Mouse (Mus musculus): ENCODE data around the gene AC134908.4. TPM values are rescaled to one million over a fixed set of nuclear protein-coding genes. Genes with fewer than 3 reads are reported as not detected.
A peak's percentile ranks its signal among the peaks of the same experiment; 100 is the strongest.
"Not testable (repeated sequence)": the region's sequence is repeated elsewhere in the genome, so short reads cannot be mapped to it uniquely, and the experiment has no call there.

The AC134908.4 gene
- total RNA-seq, 4 experiments from 2014 or later = not detected

DNA sequence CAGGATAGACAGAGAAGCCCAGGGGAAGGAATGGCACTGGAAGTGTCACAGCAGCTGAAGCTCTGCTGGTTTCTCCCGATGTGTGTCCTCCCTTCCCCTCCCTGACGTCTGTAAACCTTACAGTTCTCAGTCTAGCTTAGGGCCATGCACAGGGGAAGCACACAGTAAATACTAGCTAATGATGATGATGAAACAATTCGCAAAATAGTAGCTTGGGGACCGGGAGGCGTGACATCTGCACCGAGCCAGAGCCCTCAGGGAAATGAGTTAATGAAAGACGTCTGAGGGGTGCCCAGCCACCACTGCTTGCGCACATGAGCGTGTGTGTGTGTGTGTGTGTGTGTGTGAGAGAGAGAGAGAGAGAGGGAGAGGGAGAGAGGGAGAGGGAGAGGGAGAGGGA lies 26.1 kb downstream of the AC134908.4 start:
- no peak for DNase-seq

DNA sequence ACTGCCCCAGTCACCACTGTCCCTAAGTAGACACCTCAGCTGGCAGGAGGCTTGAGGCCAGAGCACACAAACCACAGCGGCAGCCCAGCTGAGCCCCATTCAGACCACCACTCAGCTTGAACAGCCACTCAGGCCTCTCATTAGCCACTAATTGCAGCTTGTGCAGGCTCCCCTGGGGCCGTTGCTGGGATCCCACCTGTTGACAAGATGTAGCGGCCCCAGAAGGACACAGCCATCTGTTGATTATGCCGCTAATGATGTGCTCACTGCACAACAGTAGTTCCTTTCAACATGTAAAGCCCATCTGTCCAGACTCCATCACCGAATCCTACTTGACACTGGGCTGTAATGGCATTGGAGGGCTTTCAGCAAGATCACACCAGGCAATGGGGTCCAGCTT lies 29.6 kb downstream of the AC134908.4 start:
- no peak for DNase-seq

DNA sequence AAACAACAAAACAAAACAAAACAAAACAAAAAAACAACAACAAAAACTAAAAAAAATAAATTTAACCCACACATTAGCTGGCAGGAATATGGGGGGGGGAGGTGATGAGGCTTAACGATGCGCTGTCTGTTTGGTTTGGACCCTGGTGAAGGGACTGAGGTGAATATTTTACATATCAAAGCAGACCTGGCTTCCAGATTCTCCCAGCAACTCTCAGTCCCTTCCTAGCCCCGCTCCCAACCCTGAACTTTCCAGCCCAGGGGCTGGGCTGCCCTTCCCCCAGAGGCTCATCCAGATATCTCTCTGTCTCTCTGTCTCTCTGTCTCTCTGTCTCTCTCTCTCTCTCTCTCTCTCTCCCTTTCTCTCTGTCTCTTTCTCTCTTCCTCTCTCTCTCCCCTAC lies 32.9 kb downstream of the AC134908.4 start:
- no peak for DNase-seq

DNA sequence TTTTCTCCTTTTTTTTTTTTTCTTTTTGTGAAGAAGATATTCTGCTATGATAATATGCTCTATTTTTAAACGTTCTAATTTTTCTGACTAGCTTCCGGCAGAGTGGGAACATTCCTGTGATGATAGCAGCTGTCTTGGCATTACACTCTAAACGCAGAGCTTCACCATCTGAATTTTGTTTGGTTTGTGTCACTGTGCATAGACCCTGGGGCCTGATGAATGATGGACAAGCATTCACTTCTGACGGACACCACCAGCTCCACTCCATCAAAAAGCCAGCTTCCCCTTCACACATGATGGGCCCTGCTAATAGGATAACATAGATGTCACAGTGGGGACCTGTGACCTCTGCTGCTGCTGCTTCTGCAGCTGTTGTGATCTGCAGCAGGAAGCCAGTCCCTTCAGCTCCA lies 33.9 kb downstream of the AC134908.4 start:
- no peak for DNase-seq

DNA sequence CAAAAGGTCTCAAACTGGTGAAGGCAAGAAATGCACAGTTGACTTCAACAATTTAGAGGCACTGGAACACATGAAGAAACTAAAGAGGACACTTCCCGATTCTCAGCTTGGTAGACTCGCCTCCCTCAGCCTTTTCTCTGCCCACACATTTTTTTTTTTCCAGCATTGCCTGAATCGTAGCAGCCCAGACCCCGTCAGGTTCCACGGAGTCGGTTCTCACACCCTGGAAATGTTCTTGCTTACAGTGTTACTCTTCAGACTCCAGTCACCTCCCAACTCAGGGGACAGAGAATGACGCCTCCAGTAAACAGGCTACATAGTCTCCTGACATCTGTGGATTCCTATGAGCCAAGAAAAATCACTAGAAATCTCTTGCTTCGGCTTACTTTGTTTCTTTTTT lies 35.3 kb downstream of the AC134908.4 start:
- no peak for DNase-seq

DNA sequence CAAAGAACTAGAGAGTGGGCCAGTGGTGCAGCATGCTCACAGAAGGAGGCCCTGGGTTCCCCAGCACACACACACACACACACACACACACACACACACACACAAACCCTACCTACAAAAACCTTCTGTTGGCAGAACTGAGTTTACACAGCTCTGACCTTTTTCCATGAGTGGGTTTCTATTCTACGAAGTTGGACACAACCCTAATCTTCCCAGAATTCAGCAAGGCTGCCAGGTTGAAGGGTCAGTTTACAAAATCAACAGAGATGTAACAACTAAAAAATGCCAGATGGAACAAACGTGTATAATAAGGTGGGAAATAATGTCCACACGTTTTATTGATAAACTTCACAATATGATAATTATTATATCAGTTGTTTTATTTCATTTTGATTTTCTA lies 37.8 kb downstream of the AC134908.4 start:
- DNase-seq = no peak

DNA sequence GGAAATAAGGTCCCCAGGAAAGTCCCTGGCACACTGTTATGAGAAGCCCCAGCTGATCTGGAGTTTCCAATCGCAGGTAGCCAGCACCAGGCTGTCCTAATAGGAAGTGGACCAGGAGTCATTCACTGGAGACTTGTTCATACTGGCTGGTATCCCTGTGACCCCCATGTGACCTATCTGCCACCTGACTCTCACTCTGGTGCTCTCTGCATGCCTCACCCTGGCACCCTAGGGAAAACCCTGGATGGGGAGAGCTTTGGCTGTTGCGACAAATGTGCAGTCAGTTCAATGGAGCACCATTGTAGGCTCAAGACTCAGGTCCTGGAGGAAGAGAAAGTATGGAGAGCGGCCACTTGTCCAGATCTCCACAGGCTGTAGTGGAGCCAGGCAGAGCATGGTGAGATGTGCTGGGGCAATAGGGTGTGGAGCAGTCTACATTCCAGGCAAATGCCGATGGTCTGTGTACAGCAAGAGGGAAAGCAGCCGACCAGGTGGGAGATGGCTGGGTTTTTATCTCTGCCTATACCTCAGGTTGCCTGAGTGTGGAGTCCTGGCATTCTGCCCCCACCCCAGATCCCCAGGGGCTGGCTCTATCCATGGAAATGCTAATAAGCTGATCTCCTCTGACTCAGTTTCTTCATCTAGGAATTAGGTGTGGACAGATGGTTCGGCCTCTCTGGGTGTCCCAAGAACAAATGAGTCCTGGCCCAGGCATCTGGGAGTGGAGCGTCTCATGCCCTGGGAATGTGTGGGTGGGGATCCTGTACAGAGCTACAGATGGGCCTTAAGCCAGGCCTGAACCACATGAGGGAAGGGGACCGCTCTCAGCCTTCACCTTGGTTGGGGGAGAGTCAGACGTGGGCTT lies 38.8 kb downstream of the AC134908.4 start:
- DNase-seq = no peak

DNA sequence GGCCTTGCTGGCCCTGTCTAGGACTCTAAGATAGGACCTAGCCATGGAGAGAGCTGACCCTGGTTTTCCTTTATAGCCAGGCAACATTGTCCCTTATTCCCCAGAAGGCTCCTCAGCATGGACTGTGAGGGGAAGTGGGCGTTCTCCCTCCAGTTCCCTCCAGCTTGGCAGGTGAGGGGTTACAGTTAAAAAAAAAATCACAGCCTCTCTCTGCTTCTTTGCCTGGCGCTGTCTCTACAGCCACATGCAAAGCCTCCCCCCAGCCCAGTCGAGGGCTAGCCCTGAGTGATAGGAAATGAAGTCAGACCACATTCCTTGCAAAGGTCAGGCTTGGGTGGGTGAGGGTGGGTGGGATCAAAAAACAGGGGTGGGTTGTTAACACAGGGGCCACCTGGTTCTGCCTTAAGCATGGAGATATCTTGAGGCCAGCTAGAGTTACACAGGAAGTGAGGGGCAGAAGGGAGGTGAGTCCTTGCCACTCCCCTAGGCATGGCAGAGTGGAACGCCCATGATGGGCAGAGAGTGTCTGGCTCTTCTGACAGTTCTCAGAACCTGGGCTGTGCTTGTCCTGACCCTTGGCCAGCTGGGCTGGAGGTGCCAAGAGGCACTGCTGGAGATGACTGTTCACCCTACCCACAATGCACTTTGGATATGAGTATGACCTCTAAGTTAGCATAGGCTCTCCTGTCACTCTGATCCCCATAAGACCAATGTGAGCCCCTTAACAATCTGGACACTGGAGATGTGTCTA lies 39.7 kb downstream of the AC134908.4 start:
- DNase-seq = no peak

DNA sequence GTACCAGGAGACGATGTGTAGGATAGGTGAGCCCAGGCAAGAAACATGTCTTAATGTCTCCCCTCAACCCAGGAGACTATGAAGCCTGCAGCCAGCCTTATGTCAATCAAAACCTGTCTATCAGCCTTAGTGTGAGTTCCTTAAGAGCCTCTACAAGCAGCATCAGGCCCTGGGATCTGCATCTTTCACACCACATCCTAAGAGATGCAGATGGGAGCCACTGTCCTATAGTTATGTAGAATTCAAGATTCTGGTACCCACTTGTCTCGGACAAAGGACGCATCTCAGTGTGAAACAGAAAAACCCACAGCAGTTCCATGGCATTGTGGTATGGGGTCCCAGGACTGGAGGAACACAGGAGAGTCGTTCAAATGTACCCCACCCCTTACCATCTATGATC lies 40.4 kb downstream of the AC134908.4 start:
- no peak for DNase-seq

DNA sequence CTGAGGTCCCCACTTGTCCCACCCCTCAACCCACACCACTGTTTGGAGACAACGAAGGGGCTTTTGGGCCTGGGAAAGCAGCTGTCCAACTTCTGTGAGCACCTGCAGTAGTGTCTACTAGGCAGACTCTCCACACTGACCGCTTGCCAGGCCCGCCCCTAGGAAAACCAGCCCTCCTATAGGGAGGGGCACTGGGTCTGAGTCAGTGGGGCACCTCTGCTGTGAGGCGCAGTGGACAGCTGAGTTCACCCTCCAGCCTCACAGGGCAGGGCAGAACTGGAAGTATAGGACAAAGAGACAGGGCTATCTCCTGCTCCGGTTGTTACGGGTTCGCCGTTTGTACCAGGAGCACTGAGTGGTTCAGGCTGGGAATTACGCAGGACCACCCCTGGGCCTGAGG lies 41.2 kb downstream of the AC134908.4 start, which contains the start of gene Msln:
TSS of gene Msln (minus strand) at position 138 of the 400 bp plus-strand sequence.
- no peak for DNase-seq

DNA sequence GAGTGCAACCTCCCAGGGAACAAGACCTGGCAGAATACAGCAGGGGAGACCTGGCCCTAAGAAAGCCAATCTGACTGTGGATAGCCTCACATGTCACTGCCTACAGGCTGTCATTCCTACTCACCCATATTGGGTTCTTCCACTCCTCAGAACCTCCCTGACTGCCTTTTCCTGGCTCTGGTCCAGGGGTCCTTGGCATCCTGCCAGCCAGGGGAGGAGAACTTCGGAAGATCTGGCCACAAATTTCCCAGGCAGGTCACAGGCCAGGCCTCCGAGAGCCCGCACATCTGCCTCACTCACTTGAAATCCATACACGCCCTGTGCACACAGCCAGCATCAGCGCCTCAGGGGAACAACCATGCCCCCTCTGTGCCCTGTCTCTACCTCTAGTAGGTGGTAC lies 44.0 kb downstream of the AC134908.4 start:
- peak; percentile 53 for DNase-seq

DNA sequence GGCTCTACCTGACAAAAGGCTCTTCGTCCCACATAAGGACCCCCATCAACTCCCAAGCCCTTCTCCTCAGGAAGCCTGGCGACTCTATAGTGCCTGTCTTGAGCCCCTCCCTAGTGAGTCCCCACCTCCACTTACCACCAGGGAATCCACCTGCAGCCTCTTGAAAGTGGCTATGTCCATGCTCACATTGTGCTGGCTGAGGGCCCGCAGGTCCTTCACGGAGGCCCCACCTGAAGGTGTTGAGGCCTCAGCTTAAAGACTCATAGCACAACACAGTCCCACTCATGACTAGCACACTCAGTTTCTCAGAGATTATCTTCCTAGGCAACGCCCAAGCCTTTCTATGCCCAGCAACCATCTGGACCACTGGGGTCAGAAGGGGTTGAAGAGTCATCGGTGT lies 46.1 kb downstream of the AC134908.4 start:
- no peak for DNase-seq

DNA sequence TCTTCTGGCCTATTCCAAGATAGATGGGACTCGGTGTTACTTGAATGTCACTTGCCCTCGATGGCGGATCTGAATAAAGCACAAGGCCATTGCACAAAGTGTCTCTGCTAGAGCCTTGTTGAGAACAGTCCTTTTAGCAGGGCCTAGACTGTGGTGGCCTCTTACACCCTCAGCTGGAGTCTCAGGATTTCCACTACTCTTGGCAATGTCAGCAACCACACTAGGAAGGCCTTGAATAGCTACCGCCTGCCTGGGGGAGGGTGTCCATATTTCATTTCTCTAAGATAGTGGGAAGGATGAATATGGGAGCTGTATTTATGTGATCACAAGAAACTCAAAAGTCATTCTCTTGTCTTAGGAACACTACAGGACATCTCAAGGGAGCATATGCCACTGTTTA lies 47.2 kb downstream of the AC134908.4 start:
- DNase-seq = peak; percentile 39

DNA sequence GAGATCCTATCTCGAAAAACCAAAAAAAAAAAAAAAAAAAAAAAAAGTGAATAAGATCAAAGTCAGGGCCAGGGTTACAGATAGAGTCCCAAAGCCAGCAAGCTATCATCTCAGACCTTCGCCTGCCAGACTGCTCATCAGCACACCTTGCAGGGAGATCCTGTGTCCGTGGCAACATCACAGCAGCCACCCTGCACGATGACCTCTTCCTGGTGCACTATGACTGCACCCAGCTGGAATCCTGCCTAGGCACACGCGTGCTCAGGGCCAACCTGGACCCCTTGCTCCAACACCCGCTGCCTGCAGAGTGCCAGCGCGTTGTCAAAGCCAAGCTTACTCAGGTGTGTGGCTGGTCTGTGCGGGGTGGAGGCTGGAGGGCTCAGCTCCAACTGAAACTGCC lies 51.1 kb downstream of the AC134908.4 start:
- DNase-seq = peak; percentile 47

DNA sequence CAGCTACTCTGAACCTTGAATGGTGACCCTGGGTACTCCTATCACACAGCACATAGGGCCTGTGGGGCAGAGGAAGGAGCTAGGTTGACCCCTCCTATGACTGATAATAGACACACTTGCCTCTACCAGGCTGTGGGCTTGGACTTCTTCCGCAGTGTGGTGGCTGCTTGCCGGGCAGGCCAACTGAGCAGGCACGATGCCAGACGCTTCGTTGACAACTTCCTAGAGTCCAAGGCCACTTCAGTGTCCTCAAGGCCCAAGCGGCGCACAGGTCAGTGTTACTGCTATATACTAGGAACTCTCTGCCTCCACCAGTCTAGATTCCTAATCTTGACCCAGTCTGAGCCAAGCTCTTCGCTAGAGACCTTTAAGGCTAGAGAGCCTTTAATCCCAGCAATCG lies 51.6 kb downstream of the AC134908.4 start:
- DNase-seq = peak; percentile 75

DNA sequence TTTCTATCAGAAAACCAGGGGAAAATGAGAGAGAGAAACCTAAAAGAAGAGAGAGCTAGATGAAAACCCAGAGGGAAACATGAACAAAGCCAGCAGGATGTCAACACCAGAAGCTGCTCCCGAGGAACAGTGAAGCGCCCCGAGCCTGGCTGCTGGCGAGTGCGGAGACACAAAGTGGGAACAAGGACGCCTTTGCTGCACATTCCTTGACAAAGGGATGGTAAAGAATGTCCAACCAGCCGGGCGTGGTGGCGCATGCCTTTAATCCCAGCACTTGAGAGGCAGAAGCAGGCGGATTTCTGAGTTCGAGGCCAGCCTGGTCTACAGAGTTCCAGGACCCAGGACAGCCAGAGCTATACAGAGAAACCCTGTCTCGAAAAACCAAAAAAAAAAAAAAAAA lies 54.0 kb downstream of the AC134908.4 start:
- DNase-seq = not testable (repeated sequence)

Small RNA genes lying within 50 kb of the gene (microRNA-seq; reads per million reads assigned to microRNA genes)
- gene Gm25083 (0 reads per million in 2 experiments), gene Mir3082 (0.67 to 1.6 reads per million in 2 experiments), gene Mir6966 (0.34 to 0.35 reads per million in 2 experiments)

Other genes with a start within 250 kb of the AC134908.4 start
- 1 to 10 TPM in 3 of 4 experiments, under 1 TPM in 1; 0.92 to 2.6 (median 1.2) TPM for gene Sox8, start 225.0 kb downstream of the AC134908.4 start, total RNA-seq (2022)
- gene Lmf1, start 216.6 kb downstream of the AC134908.4 start, total RNA-seq (2022) = 10 to 100 TPM; 36.0 to 39.9 (median 38.2) TPM
- gene Gng13, start 78.5 kb downstream of the AC134908.4 start, total RNA-seq (2022) = 1 to 10 TPM in 1 of 4 experiments, under 1 TPM in 1, not detected in 2; 0.74 to 2.9 TPM
- gene Chtf18, start 68.2 kb downstream of the AC134908.4 start, total RNA-seq (2022) = 1 to 10 TPM; 1.2 to 4.9 (median 2.6) TPM
- gene Rpusd1, start 68.0 kb downstream of the AC134908.4 start, total RNA-seq (2022) = 10 to 100 TPM; 17.8 to 23.5 (median 20.4) TPM
- gene Mslnl, start 59.6 kb downstream of the AC134908.4 start, total RNA-seq (2022) = under 1 TPM; 0.09 to 0.52 (median 0.30) TPM
- gene Msln, start 41.3 kb downstream of the AC134908.4 start, total RNA-seq (2022) = 1 to 10 TPM; 4.8 to 7.1 (median 6.0) TPM
- 10 to 100 TPM; 34.8 to 45.2 (median 40.1) TPM for gene Narfl, start 21.9 kb downstream of the AC134908.4 start, total RNA-seq (2022)
- 10 to 100 TPM; 21.4 to 67.2 (median 55.9) TPM for gene Haghl, start 10.0 kb downstream of the AC134908.4 start, total RNA-seq (2022)
- gene Ccdc78, start 9.1 kb downstream of the AC134908.4 start, total RNA-seq (2022) = under 1 TPM in 1 of 4 experiments, not detected in 3; 0.15 TPM
- gene Fam173a, start 2.8 kb downstream of the AC134908.4 start, total RNA-seq (2022) = 100 to 1,000 TPM in 3 of 4 experiments, 10 to 100 TPM in 1; 91.1 to 131 (median 117) TPM
- gene Metrn, start 1.5 kb upstream of the AC134908.4 start, total RNA-seq (2022) = 10 to 100 TPM; 31.4 to 45.8 (median 39.3) TPM
- 10 to 100 TPM; 37.9 to 62.9 (median 43.0) TPM for gene Fbxl16, start 13.4 kb upstream of the AC134908.4 start, total RNA-seq (2022)
- gene Wdr24, start 28.0 kb upstream of the AC134908.4 start, total RNA-seq (2022) = 10 to 100 TPM; 21.9 to 28.0 (median 24.5) TPM
- gene Jmjd8, start 33.2 kb upstream of the AC134908.4 start, total RNA-seq (2022) = 100 to 1,000 TPM; 104 to 137 (median 119) TPM
- 100 to 1,000 TPM; 184 to 246 (median 214) TPM for gene Stub1, start 37.7 kb upstream of the AC134908.4 start, total RNA-seq (2022)
- 10 to 100 TPM; 14.7 to 79.0 (median 33.0) TPM for gene Rhbdl1, start 41.6 kb upstream of the AC134908.4 start, total RNA-seq (2022)
- gene Gm20683, start 46.1 kb upstream of the AC134908.4 start, total RNA-seq (2022) = 10 to 100 TPM in 3 of 4 experiments, 1 to 10 TPM in 1; 7.3 to 36.4 (median 20.8) TPM
- 100 to 1,000 TPM in 3 of 4 experiments, 10 to 100 TPM in 1; 89.3 to 155 (median 139) TPM for gene Rhot2, start 49.2 kb upstream of the AC134908.4 start, total RNA-seq (2022)
- gene Wdr90, start 65.8 kb upstream of the AC134908.4 start, total RNA-seq (2022) = 10 to 100 TPM; 14.7 to 41.8 (median 22.9) TPM
- 100 to 1,000 TPM; 264 to 492 (median 338) TPM for gene Mcrip2, start 73.1 kb upstream of the AC134908.4 start, total RNA-seq (2022)
- gene Mettl26, start 79.4 kb upstream of the AC134908.4 start, total RNA-seq (2022) = 100 to 1,000 TPM; 113 to 215 (median 150) TPM
- gene Wfikkn1, start 85.2 kb upstream of the AC134908.4 start, total RNA-seq (2022) = 1 to 10 TPM; 1.6 to 2.9 (median 2.0) TPM
- 10 to 100 TPM; 33.9 to 65.0 (median 36.3) TPM for gene Rab40c, start 124.1 kb upstream of the AC134908.4 start, total RNA-seq (2022)
- gene Pigq, start 149.3 kb upstream of the AC134908.4 start, total RNA-seq (2022) = 100 to 1,000 TPM; 101 to 126 (median 111) TPM
- gene Nhlrc4, start 149.3 kb upstream of the AC134908.4 start, total RNA-seq (2022) = not detected
- not detected for gene A930017K11Rik, start 156.9 kb upstream of the AC134908.4 start, total RNA-seq (2022)
- gene Capn15, start 190.1 kb upstream of the AC134908.4 start, total RNA-seq (2022) = 10 to 100 TPM; 20.1 to 34.6 (median 24.9) TPM